25 mouse cellular contexts compared by ENCODE assay signal in the genomic region with DNA sequence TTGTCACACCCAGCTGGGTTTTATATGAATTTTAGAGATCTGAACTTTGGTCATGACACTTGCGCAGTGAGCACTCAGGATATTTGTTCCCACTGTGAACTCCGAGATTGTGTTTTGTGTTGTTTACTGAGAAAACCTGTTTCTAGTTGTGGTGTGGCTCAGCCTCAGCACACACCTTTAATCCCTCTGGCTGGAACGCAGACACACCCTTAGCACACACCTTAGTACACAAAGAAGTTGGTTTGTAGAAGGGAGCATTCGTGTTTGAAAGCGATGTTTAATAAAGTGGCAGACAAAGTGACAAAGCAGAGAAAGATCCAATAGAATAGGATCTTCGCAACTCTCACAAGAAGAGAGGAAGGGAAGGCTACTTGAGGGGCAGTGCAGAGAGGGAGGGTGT.
"Had no signal": no experiment of that assay in that cellular context is flagged by ENCODE, and none has a peak within 500 bp of the region (broad histone marks: within the 10 kb centered on the region; RNA-seq: fewer than 3 reads in every experiment).

No protein-coding gene starts in this region.

- H3K4me3 ChIP-seq: heart, embryonic 13.5 days; heart, embryonic 15.5 days; hindbrain, embryonic 13.5 days; hindbrain, embryonic 15.5 days; layer of hippocampus, adult 2 months; left cerebral cortex, adult 2 months; limb, embryonic 10.5 days; limb, embryonic 12.5 days; liver, embryonic 13.5 days had no signal

- DNase-seq: forebrain, postnatal 0 days; gastrocnemius, postnatal 14 days; gastrocnemius, postnatal 36 days; heart, adult 18-20 months; heart, postnatal 10 days; heart, postnatal 36 days; kidney, adult 11 months; kidney, adult 2 months; kidney, adult 9 months; kidney, postnatal 10 days; kidney, postnatal 25 days; kidney, postnatal 4 days; liver; liver, embryonic 13.5 days had no signal

- H3K9me3 ChIP-seq: heart, embryonic 15.5 days; hindbrain, embryonic 13.5 days; hindbrain, embryonic 15.5 days; limb, embryonic 10.5 days; liver, embryonic 13.5 days had no signal

- ATAC-seq: forebrain, postnatal 0 days; hindbrain, postnatal 0 days had no signal

- H3K36me3 ChIP-seq: hindbrain, embryonic 13.5 days; hindbrain, embryonic 15.5 days had no signal

- H3K4me2 ChIP-seq: heart, embryonic 11.5 days; heart, embryonic 13.5 days; heart, embryonic 15.5 days; hindbrain, embryonic 13.5 days; hindbrain, embryonic 15.5 days; limb, embryonic 12.5 days; liver, embryonic 11.5 days; liver, embryonic 13.5 days had no signal

- H3K27me3 ChIP-seq: heart, embryonic 13.5 days; heart, embryonic 15.5 days; hindbrain, embryonic 13.5 days; hindbrain, embryonic 15.5 days; limb, embryonic 12.5 days; liver, embryonic 13.5 days had no signal

- H3K9ac ChIP-seq: forebrain, postnatal 0 days; heart, embryonic 13.5 days; heart, embryonic 15.5 days; hindbrain, embryonic 13.5 days; hindbrain, embryonic 15.5 days; limb, embryonic 12.5 days; liver, embryonic 13.5 days had no signal

- H3K27ac ChIP-seq: hindbrain, embryonic 13.5 days; hindbrain, embryonic 15.5 days; hindbrain, postnatal 0 days; layer of hippocampus, adult 2 months; left cerebral cortex, adult 2 months; limb, embryonic 10.5 days; limb, embryonic 12.5 days; liver, embryonic 13.5 days had no signal

- H3K4me1 ChIP-seq: hindbrain, embryonic 13.5 days; hindbrain, embryonic 15.5 days; limb, embryonic 10.5 days; limb, embryonic 12.5 days had no signal
